Mouse (Mus musculus) hematopoietic stem cell, adult 5-6 weeks (primary cell): Measurements from ENCODE around the gene Tmem37. TPM values are rescaled to one million over a fixed set of nuclear protein-coding genes. Genes with fewer than 3 reads are reported as not detected.

Experiments
- ATAC-seq, 2 experiments: fragments of 125-278 bp in 1 of 2; replicated peaks in 1 of 2; 2 replicates each; pipeline ENCODE4 v1.8.0; 2016 to 2017; ENCODE audit warnings: inconsistent platforms in 2 of 2, mild to moderate bottlenecking in 2 of 2, moderate number of reproducible peaks in 2 of 2, low read depth in 1 of 2, moderate TSS enrichment in 1 of 2; ENCODE audit not compliant: low FRiP score in 2 of 2, poor library complexity in 2 of 2, severe bottlenecking in 2 of 2, insufficient read depth in 1 of 2, low TSS enrichment in 1 of 2
- total RNA-seq: library from RNA; stranded (forward); fragments of 172-1452, 232-1000 nt; gene quantifications from 2 replicates; pipeline ENCODE4 v1.2.3, GENCODE M21; 2017

The Tmem37 gene
- 0.25 and 2.6 TPM in 2 replicates for total RNA-seq

DNA sequence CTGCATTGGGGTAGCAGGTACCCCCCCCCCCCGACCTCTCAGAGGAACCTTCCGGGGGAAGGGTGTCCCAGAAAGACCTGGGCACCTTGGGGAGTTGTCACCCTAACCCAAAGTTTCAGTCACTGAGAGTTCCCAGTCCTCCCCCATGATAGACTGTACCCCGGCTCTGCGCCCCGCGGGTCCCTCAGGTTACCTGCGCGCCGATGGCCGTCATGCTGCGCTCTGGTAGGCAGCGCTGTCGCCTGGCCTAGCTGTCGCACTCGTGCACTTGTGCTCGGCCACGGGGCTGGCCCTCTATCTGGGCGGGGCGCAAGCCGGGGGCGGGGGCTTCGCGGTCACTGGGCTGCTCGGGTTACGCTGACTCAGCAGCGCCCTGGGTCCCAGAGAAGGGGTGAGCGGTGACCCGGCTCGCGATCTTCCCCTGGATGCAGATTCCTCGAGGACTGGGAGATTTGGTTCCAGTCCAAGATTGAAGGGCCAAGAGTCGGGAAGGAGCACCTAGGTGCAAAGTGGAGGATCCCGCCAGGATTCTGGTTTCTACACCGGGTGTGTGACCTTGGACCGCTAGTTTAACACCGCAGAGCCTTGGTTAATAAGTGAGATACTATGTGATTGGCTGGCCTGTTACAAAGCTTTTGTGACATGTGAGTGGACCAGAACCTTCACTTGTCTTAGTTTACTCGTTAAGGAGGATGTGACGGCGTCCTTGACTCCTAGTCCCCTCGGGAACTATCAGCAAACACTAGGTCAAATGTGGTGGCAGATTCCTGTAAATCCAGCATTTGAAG lies at the start of gene Tmem37:
Tmem37 (minus strand) TSS at position 556 of the 788 bp plus-strand sequence.
- peak; percentile 80 to 81 for ATAC-seq

DNA sequence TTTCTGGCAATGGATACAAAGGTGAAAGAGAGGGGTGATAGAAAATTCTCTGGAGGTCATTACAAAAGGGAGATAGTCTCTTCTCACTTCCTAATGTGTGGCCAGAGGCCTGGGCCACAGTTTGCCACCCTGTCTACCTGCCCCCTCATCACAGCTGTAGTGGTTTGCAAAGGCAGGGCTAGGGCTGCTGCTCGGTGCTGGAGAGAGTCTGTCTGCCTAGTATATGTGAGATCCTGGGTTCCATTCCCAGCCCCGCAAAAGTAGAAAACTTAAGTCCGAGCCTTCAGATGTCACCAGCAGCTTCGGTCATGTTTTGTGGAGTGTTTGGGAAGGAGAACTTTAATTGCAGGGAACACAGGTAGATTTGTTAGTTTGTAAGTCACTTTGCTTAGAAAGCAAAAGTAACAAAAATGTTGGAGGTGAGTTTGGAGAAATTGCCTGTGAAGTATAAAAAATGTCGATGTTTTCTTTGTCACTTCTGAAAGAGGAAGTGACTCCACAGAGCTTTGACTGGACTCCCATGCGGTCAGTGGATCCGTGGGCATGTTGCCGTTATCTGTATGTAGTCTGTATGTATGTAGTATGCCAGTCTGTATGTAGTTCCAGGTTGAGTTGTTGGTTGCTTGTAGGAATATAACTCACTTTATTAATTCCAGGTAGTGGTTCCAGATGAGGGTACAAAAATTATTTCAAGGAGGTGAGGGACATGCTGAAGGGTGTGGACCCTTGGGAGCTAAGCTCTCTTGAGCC lies 48.9 kb upstream of the Tmem37 start:
- ATAC-seq = no peak

DNA sequence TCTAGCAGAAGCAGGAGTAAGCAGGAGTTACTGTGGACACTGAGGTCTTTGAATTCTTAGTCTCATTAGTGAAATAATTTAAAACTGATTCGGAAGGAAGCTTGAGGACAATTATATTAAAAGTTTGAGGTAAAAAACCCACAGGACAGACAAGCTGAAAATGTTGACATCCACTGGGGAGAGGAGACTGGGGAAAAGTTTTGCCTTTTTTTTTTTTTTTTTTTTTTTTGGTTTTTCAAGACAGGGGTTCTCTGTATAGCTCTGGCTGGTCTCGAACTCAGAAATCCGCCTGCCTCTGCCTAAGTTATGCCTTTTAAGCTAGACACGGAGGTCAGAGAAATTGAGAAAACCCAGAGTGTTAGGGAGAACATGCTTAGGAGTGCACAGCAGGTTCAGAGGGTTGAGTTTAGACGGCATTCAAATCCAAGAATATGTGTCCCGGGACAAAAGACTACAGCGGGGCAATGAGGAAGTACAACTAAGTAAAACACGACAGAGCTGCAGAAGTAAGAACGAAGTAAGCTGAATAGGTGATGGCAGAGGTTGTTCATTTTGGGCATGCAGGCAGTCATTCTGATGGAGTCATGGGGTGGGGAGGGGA lies 48.2 kb upstream of the Tmem37 start:
- no peak for ATAC-seq

DNA sequence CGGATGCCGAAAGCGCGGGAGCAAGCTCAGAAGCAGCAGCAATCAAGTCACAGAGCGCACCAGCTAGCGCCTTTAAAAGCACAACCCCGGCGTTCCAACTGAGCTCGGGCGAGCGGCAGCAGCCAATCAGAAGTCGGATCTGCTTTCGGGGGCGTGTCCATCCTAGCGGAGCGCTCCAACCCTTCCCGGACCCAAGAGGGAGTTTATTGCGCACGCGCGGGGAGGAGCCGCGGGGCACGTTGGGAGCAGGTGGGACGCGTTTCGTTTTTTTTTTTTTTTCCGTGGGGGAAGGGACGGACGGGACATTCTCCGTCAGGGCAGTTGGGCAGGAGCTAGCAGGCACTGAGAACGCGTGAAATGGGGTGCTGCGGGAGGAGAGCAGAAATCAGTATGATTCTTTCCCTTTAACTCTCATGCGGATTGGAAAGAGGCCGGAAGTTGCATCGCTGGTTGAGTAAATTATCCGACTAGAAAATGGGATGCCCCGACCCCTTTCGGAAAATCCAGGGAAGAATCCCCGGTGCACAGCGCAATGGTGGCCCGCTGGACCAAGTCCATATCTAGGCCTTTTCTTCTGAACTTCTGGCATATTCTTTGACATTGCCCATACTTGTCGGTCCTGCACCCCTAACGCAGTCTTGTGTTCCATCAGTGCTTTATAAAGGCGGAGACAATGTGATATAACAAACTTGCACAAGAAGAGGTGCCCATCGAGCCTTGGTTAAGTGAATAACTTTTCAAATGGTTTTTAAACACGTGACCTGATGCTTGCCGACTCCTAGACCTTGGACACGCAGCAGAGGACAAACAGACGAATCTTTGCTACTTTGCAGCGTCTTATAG lies 47.3 kb upstream of the Tmem37 start, which contains the start of the genes Dbi and 3110009E18Rik:
Dbi (minus strand) TSS at position 110 of the 843 bp plus-strand sequence.
3110009E18Rik (plus strand) TSS at position 219 of the 843 bp plus-strand sequence.
- peak; percentile 93 to 95 for ATAC-seq

DNA sequence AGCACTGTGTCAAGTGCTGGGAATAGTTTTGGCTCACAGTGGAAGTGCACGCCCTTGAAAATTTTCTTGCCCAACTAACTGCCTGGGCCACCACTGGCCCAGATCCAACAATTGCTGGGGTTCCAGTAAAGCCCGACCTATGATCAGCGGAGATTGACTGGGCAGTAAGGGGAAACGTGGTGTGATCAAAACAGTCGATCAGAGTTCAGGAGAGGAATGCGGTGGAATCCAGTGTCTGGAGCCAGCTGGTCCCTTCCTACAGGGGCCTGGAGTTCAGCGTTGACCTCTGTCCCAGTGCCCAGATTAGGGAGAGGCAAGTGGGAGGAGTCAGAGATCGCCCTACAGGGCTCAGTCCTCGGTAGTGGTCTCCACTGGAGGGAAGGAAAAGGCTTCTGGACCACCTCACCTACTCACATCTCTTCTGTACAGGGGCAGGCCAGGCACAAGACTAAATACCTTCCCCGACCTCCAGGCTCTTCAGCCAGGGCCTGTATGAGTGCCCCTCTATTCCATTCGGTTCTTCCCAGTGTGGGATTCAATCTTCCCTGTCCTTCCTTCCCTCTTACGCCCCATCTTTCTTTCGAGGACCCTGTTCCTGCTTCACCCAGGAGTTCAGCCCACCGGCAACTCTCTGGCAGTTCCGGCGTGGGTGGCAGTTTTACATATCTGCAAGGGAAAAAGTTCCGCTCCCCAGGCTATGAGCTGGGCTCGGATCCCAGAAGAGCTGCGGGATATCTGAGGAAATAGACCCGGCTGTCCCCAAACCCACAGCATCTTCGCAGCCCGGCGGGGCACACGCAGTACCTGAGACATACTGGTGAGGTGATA lies 46.5 kb upstream of the Tmem37 start:
- ATAC-seq = peak; percentile 37 to 43; a peak in 3 of 4 replicates

DNA sequence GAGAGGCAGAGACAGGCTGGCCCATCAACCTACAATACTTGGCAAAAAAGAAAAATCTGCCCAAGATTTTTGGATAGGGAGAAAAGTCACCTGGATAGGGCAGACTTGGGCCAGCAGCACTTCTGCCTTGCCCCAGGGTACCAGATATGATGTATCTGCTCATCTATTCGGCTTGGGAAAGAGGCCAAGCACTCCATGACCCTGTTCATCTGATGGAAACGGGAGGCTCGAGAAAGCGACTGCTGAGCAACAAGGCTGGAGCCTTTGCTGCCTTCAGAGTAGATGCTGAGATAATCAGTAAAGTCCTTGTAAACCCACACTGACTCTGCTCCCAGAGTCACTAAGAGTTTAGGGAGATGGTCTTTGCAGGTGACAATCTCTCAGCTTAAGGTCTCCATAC lies 45.5 kb upstream of the Tmem37 start:
- no peak for ATAC-seq

DNA sequence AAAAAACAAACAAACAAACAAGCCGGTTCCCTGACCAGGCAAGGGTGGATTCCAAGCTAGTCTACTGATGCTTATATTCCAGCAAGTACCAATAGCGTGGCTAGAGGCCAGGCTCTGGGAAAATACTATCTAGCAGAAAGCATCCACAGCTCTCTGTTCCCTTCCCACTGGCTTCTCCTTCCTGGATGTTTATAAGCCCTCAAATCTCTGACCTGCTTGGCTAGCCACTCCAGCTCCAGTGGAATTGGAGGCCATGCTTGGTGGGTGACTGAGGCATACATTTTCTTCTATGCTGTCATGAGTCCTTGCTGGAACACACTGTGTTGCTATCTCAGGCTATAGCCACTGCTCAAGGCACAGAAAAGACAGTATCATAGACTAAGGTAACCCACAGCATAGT lies 45.0 kb upstream of the Tmem37 start:
- ATAC-seq = no peak

DNA sequence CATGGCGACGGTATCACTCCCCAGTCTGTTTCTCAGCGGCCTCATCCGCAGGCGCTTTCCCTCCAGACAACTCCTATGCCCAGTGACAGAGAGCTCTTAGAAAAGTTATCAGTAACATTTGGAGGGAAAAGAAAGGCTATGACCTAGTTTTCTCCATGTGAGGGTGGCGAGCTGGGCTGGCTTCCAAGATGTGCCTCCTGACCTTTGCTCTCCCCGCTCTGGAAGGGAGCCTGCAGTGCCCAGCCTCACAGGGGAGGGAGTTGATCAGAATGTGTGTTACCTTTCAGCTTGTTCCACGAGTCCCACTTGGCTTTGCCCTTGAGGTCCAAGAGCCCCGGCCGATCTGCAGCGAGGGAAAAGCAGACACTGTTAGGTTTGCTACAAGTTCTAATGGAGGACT lies 42.2 kb upstream of the Tmem37 start:
- ATAC-seq = no peak

DNA sequence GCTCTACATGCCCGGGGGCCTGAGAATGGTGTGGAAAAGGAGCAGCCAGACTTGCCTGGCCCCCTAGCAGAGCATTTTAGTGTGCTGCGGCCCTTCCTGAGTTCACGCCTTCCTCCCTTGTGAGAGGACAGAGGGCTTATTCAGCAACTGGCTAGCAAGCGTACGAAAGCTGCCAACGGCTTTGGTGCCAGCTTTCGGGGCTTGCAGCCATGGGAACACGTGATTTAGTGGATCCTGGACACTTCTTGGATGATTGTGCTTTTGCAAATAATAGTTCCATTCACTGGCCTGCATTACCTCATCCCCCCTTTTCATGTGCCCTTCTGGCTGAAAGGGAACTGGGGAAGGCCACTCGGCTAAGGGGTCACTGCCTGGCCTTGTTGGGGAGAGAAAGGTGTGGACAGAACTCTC lies 41.8 kb upstream of the Tmem37 start:
- ATAC-seq = no peak

DNA sequence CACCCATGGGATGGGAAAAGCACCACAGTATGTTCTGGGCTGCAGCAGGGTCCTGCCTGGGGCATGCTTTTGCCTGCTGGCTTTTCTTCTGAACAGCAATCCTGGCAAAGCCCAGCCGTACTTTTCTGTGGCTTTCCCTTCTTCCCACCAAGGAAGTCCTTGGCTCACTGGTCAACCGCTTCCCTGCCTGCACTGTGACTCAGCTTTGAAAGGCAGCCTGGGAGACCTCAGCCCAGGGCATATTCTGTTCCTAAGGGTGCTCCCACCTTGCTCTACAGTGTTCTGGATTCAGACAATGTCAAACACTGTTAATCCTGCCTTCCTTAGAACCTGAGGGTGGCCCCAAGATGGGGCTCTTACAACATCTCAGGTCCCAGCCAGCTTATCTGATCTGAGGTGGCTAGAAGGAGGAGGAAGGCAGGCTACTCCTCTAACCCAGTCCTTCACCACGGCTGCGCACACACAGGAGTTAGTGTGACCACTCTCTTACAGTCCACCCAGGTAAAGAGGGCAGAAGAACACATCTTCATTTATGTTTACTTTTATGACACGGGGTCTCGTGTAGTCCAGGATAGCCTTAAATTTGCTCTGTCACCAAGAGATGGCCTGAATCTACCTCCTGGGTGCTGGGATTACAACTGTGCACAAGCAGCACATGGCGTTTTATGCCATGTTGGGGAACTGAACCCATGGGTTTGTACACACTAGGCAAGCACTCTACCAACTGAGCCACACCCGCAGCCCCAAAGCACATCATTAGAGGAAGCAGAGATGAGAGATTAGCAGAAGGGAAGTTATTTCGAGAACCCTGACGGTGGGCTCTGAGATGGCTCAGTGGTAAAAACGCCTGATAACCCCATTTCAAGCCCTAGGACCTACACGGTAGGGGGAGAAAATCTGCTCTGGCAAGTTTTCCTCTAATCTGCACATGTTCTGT lies 38.6 kb upstream of the Tmem37 start:
- ATAC-seq = peak; percentile 31 to 44; a peak in 2 of 4 replicates

DNA sequence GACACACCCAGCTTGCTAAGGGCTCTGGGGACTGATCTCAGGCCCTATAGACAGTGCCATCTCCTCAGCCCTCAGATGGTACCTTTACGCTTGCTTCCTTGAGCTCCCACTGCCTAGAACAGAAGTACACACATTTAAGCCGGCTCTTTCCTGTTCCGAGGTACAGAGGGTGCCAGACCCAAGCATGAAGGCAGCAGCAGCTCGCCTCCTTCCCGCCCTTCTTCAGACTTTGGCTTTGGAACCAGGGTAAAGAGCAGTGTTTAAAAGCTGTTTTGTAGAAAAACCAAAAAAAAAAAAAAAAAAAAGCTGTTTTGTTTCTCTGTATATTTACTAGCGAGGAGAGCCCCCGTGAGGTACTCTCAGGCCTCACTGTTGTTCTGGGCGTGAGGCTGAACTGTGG lies 37.9 kb upstream of the Tmem37 start:
- ATAC-seq = no peak

DNA sequence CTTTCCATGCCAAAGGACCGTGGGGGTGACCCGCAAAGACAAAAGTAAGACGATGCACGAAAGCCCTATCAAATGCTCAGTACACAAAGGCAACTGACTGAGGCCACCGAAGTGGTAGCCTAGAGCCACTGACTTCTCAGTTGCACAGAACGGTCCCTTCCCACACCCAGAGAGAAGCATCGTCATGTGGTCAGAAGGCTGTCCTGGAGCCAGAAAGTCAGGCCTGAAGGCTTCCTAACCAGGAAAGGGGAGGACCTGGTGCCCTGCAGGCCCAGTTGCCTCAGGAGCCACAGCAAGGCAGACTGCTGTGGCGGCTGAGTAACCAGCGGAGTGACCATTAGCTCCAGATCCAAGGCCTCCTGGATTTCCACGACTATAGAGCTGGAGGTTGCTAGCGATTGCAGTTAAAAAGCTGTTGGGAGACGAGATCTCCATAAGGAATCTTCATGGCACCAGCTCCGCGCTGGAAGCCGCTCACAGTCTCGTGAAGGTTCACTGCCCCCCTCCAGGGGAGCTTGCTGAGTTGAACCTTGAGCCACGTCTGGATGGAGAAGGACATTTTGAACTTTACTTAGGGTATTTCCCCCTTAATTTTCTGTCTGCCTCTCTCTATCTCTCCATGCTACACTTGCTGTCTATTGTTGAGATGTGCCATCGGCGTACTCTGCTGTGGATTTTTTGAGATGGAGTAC lies 36.0 kb upstream of the Tmem37 start:
- ATAC-seq = no peak

DNA sequence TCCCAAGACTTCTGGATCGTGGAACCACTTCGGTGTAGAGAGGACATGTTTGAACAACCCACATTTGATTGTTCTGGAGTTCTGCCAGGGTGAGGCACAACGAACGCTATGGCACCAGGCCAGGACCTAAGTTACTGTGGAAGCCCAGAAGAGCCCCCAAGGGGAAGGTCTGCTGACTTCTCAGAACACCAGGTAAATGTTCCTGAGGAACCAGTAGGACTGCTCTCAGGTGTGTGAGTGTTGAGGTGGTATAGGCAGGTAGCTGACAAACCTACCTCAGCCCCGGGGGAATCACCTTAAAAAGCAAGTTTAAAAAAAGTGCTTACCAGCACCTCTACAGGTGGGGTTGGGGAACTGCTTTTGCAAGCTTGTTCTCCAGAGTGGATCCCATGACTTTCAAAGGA lies 31.7 kb upstream of the Tmem37 start:
- ATAC-seq = peak; percentile 56 to 59

DNA sequence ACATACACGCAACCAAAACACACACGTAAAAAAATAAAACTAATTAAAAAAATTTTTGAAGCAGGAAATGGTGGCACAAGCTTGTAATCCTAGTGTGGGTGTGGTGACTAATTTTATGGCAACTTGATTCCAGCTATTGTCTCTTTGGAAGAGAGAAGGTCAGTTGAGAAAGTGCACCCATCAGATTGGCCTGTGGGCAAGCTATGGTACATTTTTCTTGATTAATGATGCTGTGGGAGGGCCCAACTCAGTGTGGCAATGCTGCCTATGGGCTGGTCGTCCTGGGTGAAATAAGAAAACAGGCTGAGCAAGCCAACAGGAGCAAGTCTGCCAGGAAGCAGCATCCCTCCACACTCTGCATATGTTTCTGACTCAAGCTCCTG lies 27.3 kb upstream of the Tmem37 start:
- no peak for ATAC-seq
